Mouse (Mus musculus) spleen, adult 12 weeks (tissue): ENCODE results near the gene 1700016H13Rik.

Source experiments
- DNase-seq: peaks from one replicate; pipeline ENCODE4 v3.0.0; 2022; ENCODE audit warnings: low spot score

The 1700016H13Rik gene

DNA sequence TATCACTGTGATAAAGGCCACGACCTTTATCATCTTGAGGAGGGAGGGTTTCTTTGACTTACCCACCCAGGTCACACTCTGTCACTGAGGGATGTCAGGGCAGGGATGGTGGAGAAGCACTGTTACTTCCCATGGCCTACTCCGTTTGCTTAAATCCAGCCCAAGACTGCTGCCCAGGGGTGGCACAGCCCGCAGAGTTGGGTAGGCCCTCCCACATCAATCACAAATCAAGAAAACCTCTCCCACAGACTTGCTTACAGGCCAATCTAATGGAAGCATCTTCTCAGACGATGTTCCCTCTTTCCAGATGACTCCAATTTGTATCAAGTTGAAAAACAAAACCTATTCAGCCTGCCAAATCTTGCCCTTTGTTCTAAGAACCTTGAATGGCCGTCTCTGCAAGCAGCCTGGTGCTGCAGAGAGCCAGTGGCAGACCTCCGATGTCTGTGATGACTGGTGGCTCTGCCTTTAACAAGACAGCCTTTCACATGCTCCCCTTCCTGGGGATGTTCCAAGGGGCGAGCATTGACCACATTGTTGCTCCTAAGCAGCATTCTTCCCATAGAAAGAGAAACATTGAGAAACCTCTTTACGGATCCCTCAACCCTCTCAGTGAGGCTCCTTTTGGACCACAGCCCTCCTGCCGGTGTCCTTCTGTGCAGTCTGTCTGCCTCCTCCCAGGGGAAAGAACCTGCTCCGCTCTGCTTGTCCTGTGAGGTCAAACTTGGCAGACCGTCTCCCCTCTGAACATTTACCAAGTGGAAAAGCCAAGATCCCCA lies 52.5 kb downstream of the 1700016H13Rik start:
- DNase-seq, result no peak

DNA sequence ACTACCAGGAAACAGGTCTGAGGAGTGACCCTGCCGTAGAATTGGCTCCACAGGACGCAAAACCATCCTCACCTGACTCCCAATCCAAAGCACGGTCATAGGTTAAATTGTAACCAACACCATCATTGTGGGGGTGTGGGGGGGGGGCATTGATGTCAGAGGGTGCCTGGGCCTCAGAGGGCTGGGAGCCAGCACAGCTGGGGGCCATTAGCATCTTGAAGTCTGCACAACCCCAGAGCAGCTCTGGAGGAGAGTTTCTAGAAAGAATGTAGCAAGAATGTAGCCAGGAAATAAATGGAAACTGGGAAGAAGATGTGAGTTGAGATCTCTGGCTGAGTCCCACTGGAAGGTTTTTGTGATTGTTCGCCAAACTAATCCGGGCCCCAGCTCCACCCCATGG lies 56.9 kb downstream of the 1700016H13Rik start:
- no peak for DNase-seq

DNA sequence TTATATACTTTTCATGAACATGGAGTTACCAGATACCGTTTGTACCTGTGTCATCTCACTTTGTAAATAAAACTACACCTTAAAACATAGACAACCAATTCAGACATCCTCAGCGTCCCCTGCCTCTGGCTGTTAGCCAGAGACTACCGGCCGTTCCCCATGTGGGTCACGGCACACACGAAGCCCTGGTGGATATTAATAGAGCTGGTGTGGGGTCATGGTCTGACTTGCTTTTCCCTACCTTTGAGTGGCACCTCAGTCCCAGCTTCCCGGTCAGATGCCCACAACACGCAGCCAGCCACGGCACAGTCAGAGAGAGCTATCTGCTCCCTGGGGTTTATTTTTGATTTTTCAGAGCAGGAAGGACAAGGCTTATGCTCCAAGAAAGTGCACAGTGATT lies 57.5 kb downstream of the 1700016H13Rik start:
- no peak for DNase-seq
